Mouse (Mus musculus) liver, adult 2 months (tissue): Measurements from ENCODE around the gene Snx4. TPM values are rescaled to one million over a fixed set of nuclear protein-coding genes. Genes with fewer than 3 reads are reported as not detected.

Experiments
- DNase-seq: peaks from one replicate; pipeline ENCODE4 v3.0.0-alpha.2; 2011; ENCODE audit warnings: low read depth, low spot score; ENCODE audit errors: extremely low read depth
- H3K27ac ChIP-seq: fragments of 200-500 bp; replicated peaks from 2 replicates; pipeline ENCODE4 v1.5.1; 2012; ENCODE audit warnings: low read depth, mild to moderate bottlenecking, control low read depth, inconsistent platforms, low read length; ENCODE audit not compliant: insufficient read depth
- H3K27me3 ChIP-seq: fragments of 200-500 bp; 2 replicates; pipeline ENCODE4 v1.6.1; 2012; ENCODE audit warnings: mild to moderate bottlenecking, moderate library complexity, low read length, inconsistent platforms; ENCODE audit not compliant: control insufficient read depth, insufficient read depth
- H3K36me3 ChIP-seq: fragments of 200-500 bp; 2 replicates; pipeline ENCODE4 v1.6.1; 2012; ENCODE audit warnings: low read length, inconsistent platforms; ENCODE audit not compliant: control insufficient read depth, insufficient read depth
- H3K4me1 ChIP-seq: fragments of 200-500 bp; 2 replicates; pipeline ENCODE4 v1.6.1; 2011; ENCODE audit warnings: low read length; ENCODE audit not compliant: control insufficient read depth, insufficient read depth
- H3K4me3 ChIP-seq: fragments of 200-500 bp; 2 replicates; pipeline ENCODE4 v1.5.1; 2011; ENCODE audit warnings: low read depth, mild to moderate bottlenecking, control low read depth, low read length, moderate library complexity; ENCODE audit not compliant: insufficient read depth
- H3K79me2 ChIP-seq: fragments of 200-500 bp; 2 replicates; pipeline ENCODE4 v1.6.1; 2012; ENCODE audit warnings: inconsistent platforms, mild to moderate bottlenecking, low read length, moderate library complexity; ENCODE audit not compliant: control insufficient read depth, insufficient read depth
- H3K9ac ChIP-seq: fragments of 200-500 bp; 2 replicates; pipeline ENCODE4 v1.6.1; 2012; ENCODE audit warnings: low read depth, mild to moderate bottlenecking, control low read depth, inconsistent platforms, low read length
- CTCF ChIP-seq: fragments of 200-500 bp; IDR thresholded peaks from 2 replicates; pipeline ENCODE4 v1.5.1; 2011; ENCODE audit warnings: low read depth, low read length, control low read depth
- POLR2A ChIP-seq: fragments of 200-500 bp; IDR thresholded peaks from 2 replicates; pipeline ENCODE4 v1.6.1; 2011; ENCODE audit warnings: low read length, control low read depth; ENCODE audit not compliant: insufficient read depth; ENCODE audit errors: extremely low read depth
- WGBS: fragments of 180-500 bp; shearing (Covaris S2); methylation state at CpG from one replicate; pipeline ENCODE4 v1.1.7; 2018; 5-methylcytosine and 5-hydroxymethylcytosine counted together
- polyA plus RNA-seq: library from polyadenylated mRNA; depleted of rRNA; stranded (reverse); fragments of >200 nt; gene quantifications from 2 replicates; pipeline ENCODE4 v1.2.3, GENCODE M21; 2012
- total RNA-seq: library from RNA; depleted of rRNA; stranded (reverse); fragments of >200 nt; gene quantifications from 2 replicates; pipeline ENCODE4 v1.2.3, GENCODE M21; 2014

Gene Snx4
- total and polyA plus RNA-seq, 2 experiments = 6.0 to 28.9 TPM

DNA sequence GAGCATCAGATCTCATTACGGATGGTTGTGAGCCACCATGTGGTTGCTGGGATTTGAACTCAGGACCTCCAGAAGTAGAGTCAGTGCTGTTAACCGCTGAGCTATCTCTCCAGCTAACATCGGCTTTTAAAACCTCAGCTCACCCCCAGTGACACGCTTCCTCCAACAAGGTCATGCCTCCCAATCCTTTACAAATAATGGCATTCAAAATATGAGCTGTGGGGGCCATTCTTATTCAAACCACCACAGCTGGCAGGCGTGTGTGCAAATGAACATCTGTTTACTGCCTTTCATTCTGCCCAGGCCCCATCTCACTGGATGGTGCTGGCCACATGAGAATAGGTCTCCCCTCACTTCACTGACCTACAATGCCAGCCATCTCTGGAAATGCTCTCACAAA is 4.7 kb upstream of the Snx4 start:
- 97% methylated on average over 5 of the region's 5 CpGs for WGBS
- TF ChIP-seq POLR2A (no peak), CTCF (no peak)
- Histone ChIP-seq H3K4me1 (no peaks in the 10 kb centered on the region), H3K27me3 (no peaks in the 10 kb centered on the region), H3K9ac (no peak overlapping the region), H3K36me3 (peaks cover 9% of the 10 kb centered on the region; the same call in 1 of the 2 replicates), H3K79me2 (peaks cover 3% of the 10 kb centered on the region), H3K4me3 (no peak overlapping the region), H3K27ac (no peak overlapping the region)
- DNase-seq = no peak

DNA sequence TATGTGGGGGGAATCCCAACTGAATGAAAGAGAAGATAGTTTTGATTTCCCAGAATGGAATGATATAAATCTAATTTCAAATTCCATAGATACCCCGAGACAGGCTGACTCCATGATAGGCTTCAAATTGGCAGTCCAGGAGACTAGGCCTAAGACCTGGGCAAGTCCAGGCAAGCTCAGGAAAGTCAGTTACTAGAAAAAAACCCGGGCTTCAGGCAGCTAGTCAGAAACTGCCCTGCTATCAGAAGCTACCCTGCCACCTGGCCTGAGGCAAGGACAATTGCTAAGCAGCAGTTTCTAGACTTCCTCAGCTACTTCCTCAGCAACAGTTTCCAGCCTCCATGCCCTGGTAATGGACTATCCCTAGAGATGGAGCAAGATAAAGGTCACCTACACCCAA is 4.2 kb upstream of the Snx4 start:
- DNase-seq = no peak
- Histone ChIP-seq H3K4me1 (no peaks in the 10 kb centered on the region), H3K27me3 (no peaks in the 10 kb centered on the region), H3K27ac (no peak overlapping the region), H3K4me3 (no peak overlapping the region), H3K36me3 (peaks cover 7% of the 10 kb centered on the region; the same call in 1 of the 2 replicates), H3K79me2 (peaks cover 8% of the 10 kb centered on the region), H3K9ac (no peak overlapping the region)
- WGBS = 86% methylated on average over 2 of the region's 2 CpGs
- TF ChIP-seq POLR2A (no peak), CTCF (no peak)

DNA sequence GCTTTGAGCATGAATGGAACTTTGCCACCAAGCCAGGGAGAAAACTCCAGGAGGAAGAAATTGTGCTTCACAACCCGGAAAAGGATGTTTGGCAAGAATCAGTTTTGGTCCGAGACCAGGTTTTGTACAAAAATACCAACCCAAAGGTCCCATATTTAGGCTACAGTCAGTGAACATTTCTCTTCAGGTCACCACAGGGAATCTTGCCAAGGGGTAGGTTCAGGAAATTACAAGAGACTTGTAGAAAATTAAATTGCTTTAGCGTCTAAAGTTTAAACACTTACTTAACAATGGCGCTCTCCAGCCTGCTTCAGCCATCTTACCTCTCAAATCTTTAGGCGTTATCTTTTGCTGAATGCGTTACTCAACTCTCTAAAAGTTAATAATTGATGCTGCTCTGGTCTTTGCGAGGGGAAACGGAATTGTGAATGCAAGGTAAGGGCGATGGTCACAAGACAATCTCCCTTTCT is 556 bp upstream of the Snx4 start:
- H3K4me1 ChIP-seq = peaks cover 6% of the 10 kb centered on the region; the same call in 1 of the 2 replicates
- peak overlapping the region; percentile 76 for H3K27ac ChIP-seq
- H3K79me2 ChIP-seq = peaks cover 21% of the 10 kb centered on the region
- under 1% methylated on average over 9 of the region's 9 CpGs for WGBS
- DNase-seq = peak; percentile 84
- H3K27me3 ChIP-seq = no peaks in the 10 kb centered on the region
- peak overlapping the region; percentile 70 for H3K9ac ChIP-seq
- no peak for TF ChIP-seq CTCF
- no peak for TF ChIP-seq POLR2A
- H3K36me3 ChIP-seq = no peaks in the 10 kb centered on the region
- peak overlapping the region; percentile 93 for H3K4me3 ChIP-seq

DNA sequence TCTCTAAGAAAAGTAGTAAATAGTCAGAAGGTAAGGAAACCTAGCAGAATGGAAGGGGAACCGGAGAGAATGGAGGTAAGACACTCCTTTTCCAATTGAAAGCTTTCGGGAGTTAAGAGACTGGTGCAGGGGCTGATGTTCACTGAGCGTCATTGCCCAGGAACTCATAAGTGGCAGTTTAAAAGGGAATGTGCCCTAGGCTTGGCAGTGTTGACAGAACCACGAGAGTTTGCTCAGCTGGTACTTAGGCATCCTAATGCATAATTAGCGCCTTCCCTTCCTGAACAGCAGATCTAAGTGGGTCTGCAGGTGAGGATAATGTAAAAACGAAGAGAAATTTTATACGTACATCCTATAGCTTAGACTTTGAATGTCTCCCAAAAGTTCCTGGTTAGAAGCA is 4.4 kb downstream of the Snx4 start:
- Histone ChIP-seq H3K4me3 (no peak overlapping the region), H3K4me1 (peaks cover 6% of the 10 kb centered on the region; the same call in 1 of the 2 replicates), H3K79me2 (peaks cover 31% of the 10 kb centered on the region), H3K27ac (no peak overlapping the region), H3K36me3 (no peaks in the 10 kb centered on the region), H3K27me3 (no peaks in the 10 kb centered on the region), H3K9ac (no peak overlapping the region)
- 83% methylated on average over 7 of the region's 7 CpGs for WGBS
- DNase-seq = no peak
- no peak for TF ChIP-seq POLR2A
- TF ChIP-seq CTCF = no peak

DNA sequence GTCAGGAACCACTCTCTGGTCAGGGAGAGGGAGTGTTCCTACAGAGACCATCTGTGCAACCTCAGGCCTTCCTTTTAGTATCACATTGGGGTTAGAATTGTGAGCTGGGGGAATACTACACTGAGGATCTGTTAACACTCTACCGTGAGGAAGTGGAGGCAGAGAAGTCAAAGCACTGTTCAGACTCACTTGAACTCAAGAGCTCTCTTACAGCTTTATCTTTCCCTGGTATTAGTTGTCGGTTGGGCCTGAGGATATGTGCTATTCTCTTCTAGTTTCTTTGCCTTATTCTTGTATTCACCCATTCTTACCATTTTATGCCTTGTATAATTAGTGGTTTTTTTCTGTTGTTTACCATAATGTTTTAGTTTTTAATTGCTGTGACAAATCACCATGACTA is 7.3 kb downstream of the Snx4 start:
- TF ChIP-seq POLR2A = no peak
- no peak for TF ChIP-seq CTCF
- 85% methylated on average over 2 of the region's 2 CpGs for WGBS
- no peak overlapping the region for H3K9ac ChIP-seq
- no peak for DNase-seq
- H3K4me3 ChIP-seq = no peak overlapping the region
- H3K27me3 ChIP-seq = no peaks in the 10 kb centered on the region
- H3K4me1 ChIP-seq = no peaks in the 10 kb centered on the region
- peaks cover 19% of the 10 kb centered on the region; the same call in 1 of the 2 replicates for H3K79me2 ChIP-seq
- no peak overlapping the region for H3K27ac ChIP-seq
- no peaks in the 10 kb centered on the region for H3K36me3 ChIP-seq

DNA sequence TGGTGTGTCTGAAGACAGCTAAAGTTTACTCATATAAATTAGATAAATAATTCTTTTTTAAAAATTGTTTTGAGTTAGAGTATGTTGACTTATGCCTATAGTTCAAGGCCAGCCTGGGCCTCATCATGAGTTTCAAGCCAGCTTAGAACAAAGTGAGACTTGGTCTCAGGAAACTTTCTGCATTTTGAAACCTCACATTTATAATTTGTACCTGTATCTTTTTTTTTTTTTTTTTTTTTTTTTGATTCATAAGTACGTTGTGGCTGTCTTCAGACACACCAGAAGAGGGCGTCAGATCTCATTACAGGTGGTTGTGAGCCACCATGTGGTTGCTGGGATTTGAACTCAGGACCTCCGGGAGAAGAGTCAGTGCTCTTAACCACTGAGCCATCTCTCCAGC is 8.6 kb downstream of the Snx4 start:
- Histone ChIP-seq H3K9ac (no peak overlapping the region), H3K4me1 (no peaks in the 10 kb centered on the region), H3K27ac (no peak overlapping the region), H3K79me2 (peaks cover 18% of the 10 kb centered on the region; the same call in 1 of the 2 replicates), H3K4me3 (no peak overlapping the region), H3K27me3 (no peaks in the 10 kb centered on the region), H3K36me3 (peaks cover 4% of the 10 kb centered on the region; the same call in 1 of the 2 replicates)
- TF ChIP-seq POLR2A (no peak), CTCF (no peak)
- 87% methylated on average over 3 of the region's 3 CpGs for WGBS
- DNase-seq = no peak
